Mouse (Mus musculus) G1E (cell line): ENCODE data around the gene Fgfr2.

Experiments used
- CTCF ChIP-seq: IDR thresholded peaks from 2 replicates; pipeline ENCODE4 v1.5.1; 2012; ENCODE audit warnings: low read depth, low read length, inconsistent platforms, mixed read lengths
- GATA1 ChIP-seq: IDR thresholded peaks from 2 replicates; pipeline ENCODE4 v1.6.1; 2012; ENCODE audit warnings: borderline replicate concordance, low read length, inconsistent platforms, mixed read lengths
- GATA2 ChIP-seq: IDR thresholded peaks from 2 replicates; pipeline ENCODE4 v1.6.1; 2012; ENCODE audit warnings: low read depth, low read length, inconsistent platforms, borderline replicate concordance
- POLR2AphosphoS5 ChIP-seq: IDR thresholded peaks from 2 replicates; pipeline ENCODE4 v1.6.1; 2012; ENCODE audit warnings: low read depth, low read length, inconsistent platforms; ENCODE audit not compliant: insufficient replicate concordance
- TAL1 ChIP-seq: conservative IDR thresholded peaks from 2 replicates; pipeline ENCODE4 v1.6.1; 2012; ENCODE audit warnings: low read depth, low read length, inconsistent platforms, mixed read lengths

- TF ChIP-seq CTCF (no peak), TAL1 (no peak), POLR2AphosphoS5 (no peak), GATA1 (no peak), GATA2 (no peak)
Observed at GRCm38 (mm10) chr7:132679549-132679948, 443.6 kb downstream of the Fgfr2 start.
